Mouse (Mus musculus): Measurements from ENCODE around the gene Rnf149. TPM values are rescaled to one million over a fixed set of nuclear protein-coding genes. Genes with fewer than 3 reads are reported as not detected.

Gene Rnf149
- total and polyA plus RNA-seq, 3 experiments, result 12.6 to 32.3 (median 21.5) TPM

DNA sequence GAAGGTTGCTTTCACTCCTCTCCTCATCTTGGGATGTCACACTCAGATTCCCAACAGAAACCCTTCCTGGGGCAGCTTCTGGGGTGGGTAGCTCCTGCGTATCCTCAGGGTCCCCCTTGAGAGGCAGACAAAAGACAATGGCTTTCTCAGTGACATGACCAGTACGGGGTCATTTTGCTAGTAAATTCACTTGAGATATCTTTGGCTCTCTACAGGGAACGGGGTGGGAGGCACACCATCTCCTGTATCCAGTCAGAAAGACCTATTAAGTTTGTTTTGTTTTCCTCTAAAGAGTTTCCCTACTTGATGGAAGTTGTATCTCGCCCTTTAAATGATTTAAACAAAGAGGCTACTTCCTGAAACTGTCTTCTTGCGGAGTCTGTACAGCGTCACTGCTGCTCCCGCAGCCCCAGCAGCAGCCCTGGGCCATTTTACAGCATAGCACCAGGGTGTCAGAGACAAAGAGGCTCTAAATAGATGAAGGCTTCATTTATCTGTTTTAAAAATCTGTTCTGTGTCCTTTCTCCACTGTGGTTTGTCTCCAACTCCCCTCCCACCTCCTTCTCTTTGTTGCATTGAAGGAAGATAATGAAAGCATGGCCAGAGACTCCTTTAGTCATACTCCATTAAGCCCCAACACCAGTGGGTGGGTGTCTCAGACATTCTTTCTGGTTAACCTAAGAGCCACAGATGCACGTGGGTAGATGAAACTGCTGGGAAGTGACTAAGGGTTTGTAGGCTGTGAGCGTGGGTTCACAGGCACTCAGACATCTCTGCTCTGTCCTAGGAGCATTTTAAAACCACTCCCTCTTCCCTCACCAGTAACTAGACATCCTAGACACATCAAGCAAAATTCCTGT is 21.4 kb downstream of the Rnf149 start:
- in situ Hi-C loops (cut with MboI; ENCODE audit: low pct_ligation_motif_present, low pct_unique_long_range_greater_than_20kb, low sequenced_read_pairs) (loop anchor here (25.0 kb wide), 1 partner anchor 382 kb away; no protein-coding TSS in a partner anchor), dilution Hi-C loops (cut with MboI; ENCODE audit: extremely low pct_ligation_motif_present, extremely low pct_unique_long_range_greater_than_20kb, low sequenced_read_pairs) (no loop called here)
- no peak for DNase-seq (ENCODE audit: extremely low read depth)
- H3K4me1 ChIP-seq (ENCODE audit: control insufficient read depth in 1 of 2, insufficient read depth in 2 of 2), result peaks cover 0 to 8% of the 10 kb centered on the region in 2 experiments; a peak in 1 of 4 replicates
- no peak for TF ChIP-seq PAX5 (IDR thresholded peaks at IDR 0.05; ENCODE audit: low read length)
- TF ChIP-seq MAZ (IDR thresholded peaks at IDR 0.05; ENCODE audit: low read depth, low read length), result no peak
- no peak for TF ChIP-seq SIN3A (IDR thresholded peaks at IDR 0.05; ENCODE audit: low read length)
- TF ChIP-seq RCOR1 (conservative IDR thresholded peaks at IDR 0.05; ENCODE audit: low read depth, low read length), result no peak
- TF ChIP-seq JUND (conservative IDR thresholded peaks at IDR 0.05; ENCODE audit: low read depth, low read length), result no peak
- no peak for TF ChIP-seq MAFK (IDR thresholded peaks at IDR 0.05; ENCODE audit: insufficient replicate concordance, low read length)
- no peak for TF ChIP-seq CHD2 (IDR thresholded peaks at IDR 0.05; ENCODE audit: low read length)
- no peak for TF ChIP-seq KAT2A (IDR thresholded peaks at IDR 0.05; ENCODE audit: insufficient replicate concordance, low read length)
- TF ChIP-seq POLR2AphosphoS2 (IDR thresholded peaks at IDR 0.05; ENCODE audit: low read depth, low read length), result no peak
- H3K27me3 ChIP-seq (replicated peaks), result no peaks in the 10 kb centered on the region
- H3K27ac ChIP-seq (ENCODE audit: insufficient read depth, low read depth), result no peak overlapping the region
- H3K9ac ChIP-seq (ENCODE audit: insufficient read depth, low read depth), result no peak overlapping the region
- no peak overlapping the region for H3K4me2 ChIP-seq (ENCODE audit: insufficient read depth, low read depth, poor library complexity, severe bottlenecking)
- H3K9me3 ChIP-seq (replicated peaks; ENCODE audit: low read length), result no peaks in the 10 kb centered on the region
- H3K4me3 ChIP-seq (replicated peaks in 1 of 3; ENCODE audit: low read depth in 2 of 3, low read length in 2 of 3, poor library complexity in 1 of 3), result no peak overlapping the region
- H3K36me3 ChIP-seq (replicated peaks in 1 of 2; ENCODE audit: control insufficient read depth in 1 of 2, insufficient read depth in 1 of 2, low read length in 1 of 2), result peaks cover 27 to 83% of the 10 kb centered on the region in 2 experiments
- H3K79me2 ChIP-seq (replicated peaks; ENCODE audit: control insufficient read depth, extremely low read depth, insufficient read depth, poor library complexity, severe bottlenecking), result no peaks in the 10 kb centered on the region; the same call in 1 of the 2 replicates

DNA sequence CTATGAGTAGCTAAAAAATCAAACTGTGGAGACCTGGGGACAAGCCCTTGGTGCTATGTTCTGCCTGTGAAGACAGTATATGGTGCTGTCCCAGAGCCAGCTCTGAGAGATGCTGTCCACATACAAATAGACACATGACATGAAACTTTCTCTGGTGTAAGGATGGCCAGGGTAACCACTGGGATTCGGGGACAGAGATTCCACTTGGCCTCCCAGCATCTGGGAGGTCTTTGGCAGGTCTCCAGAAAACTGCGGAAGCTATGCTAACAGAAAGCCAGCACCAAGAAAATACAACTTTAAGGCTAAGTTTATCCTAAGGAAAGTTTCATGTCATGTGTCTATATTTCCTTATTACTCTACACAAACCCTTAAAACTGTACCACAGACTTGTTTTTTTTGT is 27.4 kb downstream of the Rnf149 start:
- dilution Hi-C loops (cut with MboI; ENCODE audit: extremely low pct_ligation_motif_present, extremely low pct_unique_long_range_greater_than_20kb, low sequenced_read_pairs), result no loop called here
- Histone ChIP-seq H3K27ac (ENCODE audit: insufficient read depth, low read depth) (no peak overlapping the region), H3K4me1 (ENCODE audit: control insufficient read depth in 1 of 2, insufficient read depth in 2 of 2) (no peaks in the 10 kb centered on the region), H3K4me2 (ENCODE audit: insufficient read depth, low read depth, poor library complexity, severe bottlenecking) (no peak overlapping the region), H3K9ac (ENCODE audit: insufficient read depth, low read depth) (no peak overlapping the region), H3K36me3 (replicated peaks in 1 of 2; ENCODE audit: control insufficient read depth in 1 of 2, insufficient read depth in 1 of 2, low read length in 1 of 2) (peaks cover 37 to 82% of the 10 kb centered on the region in 2 experiments), H3K4me3 (replicated peaks in 1 of 3; ENCODE audit: low read depth in 2 of 3, low read length in 2 of 3, poor library complexity in 1 of 3) (no peak overlapping the region), H3K79me2 (replicated peaks; ENCODE audit: control insufficient read depth, extremely low read depth, insufficient read depth, poor library complexity, severe bottlenecking) (no peaks in the 10 kb centered on the region), H3K9me3 (replicated peaks; ENCODE audit: low read length) (no peaks in the 10 kb centered on the region), H3K27me3 (replicated peaks) (no peaks in the 10 kb centered on the region)
- no peak for DNase-seq (ENCODE audit: extremely low read depth)
- no peak for TF ChIP-seq ETS1 (conservative IDR thresholded peaks at IDR 0.05; ENCODE audit: low read depth, low read length)
- no peak for TF ChIP-seq E2F4 (IDR thresholded peaks at IDR 0.05; ENCODE audit: insufficient replicate concordance, low read depth, low read length)
- no peak for TF ChIP-seq UBTF (IDR thresholded peaks at IDR 0.05; ENCODE audit: low read depth, low read length)
- no peak for TF ChIP-seq KAT2A (IDR thresholded peaks at IDR 0.05; ENCODE audit: insufficient replicate concordance, low read length)
- no peak for TF ChIP-seq CTCF (conservative IDR thresholded peaks at IDR 0.05 in 1 of 2, IDR thresholded peaks at IDR 0.05 in 1 of 2; ENCODE audit: low read depth in 2 of 2, low read length in 2 of 2)
- no peak for TF ChIP-seq JUN (IDR thresholded peaks at IDR 0.05; ENCODE audit: insufficient read depth, low read depth, low read length)
- no peak for TF ChIP-seq MXI1 (IDR thresholded peaks at IDR 0.05; ENCODE audit: low read depth, low read length)
- TF ChIP-seq MAX (IDR thresholded peaks at IDR 0.05; ENCODE audit: low read length), result no peak
- TF ChIP-seq ELF1 (IDR thresholded peaks at IDR 0.05; ENCODE audit: low read depth, low read length), result no peak
- TF ChIP-seq ZKSCAN1 (IDR thresholded peaks at IDR 0.05; ENCODE audit: borderline replicate concordance, low read depth, low read length), result no peak
- in situ Hi-C loops (cut with MboI; ENCODE audit: low pct_ligation_motif_present, low pct_unique_long_range_greater_than_20kb, low sequenced_read_pairs), result loop anchor here (25.0 kb wide), 1 partner anchor 387 kb away; no protein-coding TSS in a partner anchor
